Mouse (Mus musculus) embryonic fibroblast, embryonic 13.5 days (primary cell): ENCODE measurements around the gene Park7.

Source experiments
- CTCF ChIP-seq: IDR thresholded peaks from 2 replicates; pipeline ENCODE4 v1.5.1; 2011; ENCODE audit warnings: mild to moderate bottlenecking, control low read depth, low read length, moderate library complexity, borderline replicate concordance; ENCODE audit not compliant: insufficient read depth
- POLR2A ChIP-seq: IDR thresholded peaks from 2 replicates; pipeline ENCODE4 v1.6.1; 2011; ENCODE audit warnings: low read depth, mild to moderate bottlenecking, control low read depth, low read length, moderate library complexity

- TF ChIP-seq CTCF (no peak), POLR2A (no peak)
Observed at GRCm38 (mm10) chr4:150903091-150903742, 11.0 kb downstream of the Park7 start.
